Mouse (Mus musculus): ENCODE measurements around the gene Rnf41. TPM values are rescaled to one million over a fixed set of nuclear protein-coding genes. Genes with fewer than 3 reads are reported as not detected.

Gene Rnf41
- polyA plus RNA-seq, 1 experiment from 2014 or later: 44.2 TPM

- peaks cover 2% of the 10 kb centered on the region; the same call in 1 of the 2 replicates for H3K4me1 ChIP-seq (replicated peaks; ENCODE audit: control insufficient read depth, insufficient read depth, low read length)
- 78% methylated on average over 3 of the region's 3 CpGs for WGBS
Observed at GRCm38 (mm10) chr10:128378462-128378861, 33.0 kb upstream of the Rnf41 start.

GRCm38 (mm10) chr10:128379260-128379659, 32.2 kb upstream of the Rnf41 start:
- no peak for ATAC-seq (ENCODE audit: low FRiP score)
- no peak overlapping the region for H3K27ac ChIP-seq (ENCODE audit: low read depth, low read length)
- H3K4me1 ChIP-seq (replicated peaks; ENCODE audit: control insufficient read depth, insufficient read depth, low read length): peaks cover 2% of the 10 kb centered on the region; the same call in 1 of the 2 replicates
- no peak overlapping the region for H3K4me2 ChIP-seq (replicated peaks; ENCODE audit: low read depth, low read length)
- no peak overlapping the region for H3K9ac ChIP-seq (ENCODE audit: low read depth, low read length)
- no peaks in the 10 kb centered on the region for H3K9me3 ChIP-seq (ENCODE audit: control insufficient read depth, low read length)
- DNase-seq (ENCODE audit: low spot score): no peak
- H3K4me3 ChIP-seq (ENCODE audit: low read depth, low read length): no peak overlapping the region
- 98% methylated on average over 7 of the region's 7 CpGs for WGBS
- H3K27me3 ChIP-seq (ENCODE audit: control insufficient read depth, insufficient read depth, low read length): no peaks in the 10 kb centered on the region
- peaks cover 18% of the 10 kb centered on the region for H3K36me3 ChIP-seq (ENCODE audit: control insufficient read depth, insufficient read depth, low read length)

More at GRCm38 (mm10) chr10:128378462-128378861, 33.0 kb upstream of the Rnf41 start:
- H3K4me2 ChIP-seq (replicated peaks; ENCODE audit: low read depth, low read length): peak overlapping the region; percentile 81
- DNase-seq (ENCODE audit: low spot score) (no peak), ATAC-seq (ENCODE audit: low FRiP score) (no peak)
- no peaks in the 10 kb centered on the region for H3K9me3 ChIP-seq (ENCODE audit: control insufficient read depth, low read length)
- H3K4me3 ChIP-seq (ENCODE audit: low read depth, low read length): peak overlapping the region; percentile 99; the same call in 1 of the 2 replicates
- H3K27me3 ChIP-seq (ENCODE audit: control insufficient read depth, insufficient read depth, low read length): no peaks in the 10 kb centered on the region
- H3K9ac ChIP-seq (ENCODE audit: low read depth, low read length): no peak overlapping the region; the same call in 1 of the 2 replicates
- peaks cover 13% of the 10 kb centered on the region for H3K36me3 ChIP-seq (ENCODE audit: control insufficient read depth, insufficient read depth, low read length)
- no peak overlapping the region for H3K27ac ChIP-seq (ENCODE audit: low read depth, low read length)

- ATAC-seq (ENCODE audit: low FRiP score): no peak
- Histone ChIP-seq H3K9ac (ENCODE audit: low read depth, low read length) (no peak overlapping the region), H3K4me2 (replicated peaks; ENCODE audit: low read depth, low read length) (no peak overlapping the region), H3K27me3 (ENCODE audit: control insufficient read depth, insufficient read depth, low read length) (no peaks in the 10 kb centered on the region), H3K27ac (ENCODE audit: low read depth, low read length) (no peak overlapping the region), H3K9me3 (ENCODE audit: control insufficient read depth, low read length) (no peaks in the 10 kb centered on the region), H3K4me3 (ENCODE audit: low read depth, low read length) (no peak overlapping the region), H3K4me1 (replicated peaks; ENCODE audit: control insufficient read depth, insufficient read depth, low read length) (peaks cover 2% of the 10 kb centered on the region; the same call in 1 of the 2 replicates), H3K36me3 (ENCODE audit: control insufficient read depth, insufficient read depth, low read length) (peaks cover 18% of the 10 kb centered on the region)
- 87% methylated on average over 5 of the region's 5 CpGs for WGBS
- DNase-seq (ENCODE audit: low spot score): no peak
Observed at GRCm38 (mm10) chr10:128380565-128380964, 30.9 kb upstream of the Rnf41 start.

GRCm38 (mm10) chr10:128382482-128382881, 29.0 kb upstream of the Rnf41 start:
- WGBS: 86% methylated on average over 8 of the region's 8 CpGs
- Histone ChIP-seq H3K27ac (ENCODE audit: low read depth, low read length) (no peak overlapping the region), H3K4me3 (ENCODE audit: low read depth, low read length) (no peak overlapping the region), H3K9ac (ENCODE audit: low read depth, low read length) (no peak overlapping the region), H3K9me3 (ENCODE audit: control insufficient read depth, low read length) (no peaks in the 10 kb centered on the region), H3K4me1 (replicated peaks; ENCODE audit: control insufficient read depth, insufficient read depth, low read length) (peaks cover 2% of the 10 kb centered on the region; the same call in 1 of the 2 replicates), H3K27me3 (ENCODE audit: control insufficient read depth, insufficient read depth, low read length) (no peaks in the 10 kb centered on the region), H3K36me3 (ENCODE audit: control insufficient read depth, insufficient read depth, low read length) (peaks cover 18% of the 10 kb centered on the region), H3K4me2 (replicated peaks; ENCODE audit: low read depth, low read length) (no peak overlapping the region)
- DNase-seq (ENCODE audit: low spot score): no peak
- no peak for ATAC-seq (ENCODE audit: low FRiP score)

DNA sequence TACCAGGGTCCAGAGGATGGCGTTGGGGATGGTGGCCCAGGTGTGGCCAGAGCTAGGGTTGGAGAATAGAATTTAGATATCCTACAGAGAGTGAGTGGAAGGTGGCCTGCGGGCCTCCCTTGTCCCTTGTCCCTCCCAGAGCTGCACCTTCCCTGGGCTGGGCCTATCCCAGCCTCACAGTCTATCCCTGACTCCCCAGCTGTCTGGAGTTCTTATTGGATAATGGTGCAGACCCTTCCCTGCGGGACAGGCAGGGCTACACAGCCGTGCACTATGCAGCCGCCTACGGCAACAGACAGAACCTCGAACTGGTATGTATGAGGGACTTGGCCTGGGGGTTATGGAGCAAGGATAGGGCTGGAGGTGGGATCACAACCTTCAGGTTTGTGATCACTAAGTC, 25.6 kb upstream of the Rnf41 start:
- Histone ChIP-seq H3K4me1 (replicated peaks; ENCODE audit: control insufficient read depth, insufficient read depth, low read length) (no peaks in the 10 kb centered on the region), H3K27ac (ENCODE audit: low read depth, low read length) (no peak overlapping the region), H3K27me3 (ENCODE audit: control insufficient read depth, insufficient read depth, low read length) (no peaks in the 10 kb centered on the region), H3K4me3 (ENCODE audit: low read depth, low read length) (no peak overlapping the region), H3K36me3 (ENCODE audit: control insufficient read depth, insufficient read depth, low read length) (peaks cover 38% of the 10 kb centered on the region), H3K4me2 (replicated peaks; ENCODE audit: low read depth, low read length) (no peak overlapping the region), H3K9ac (ENCODE audit: low read depth, low read length) (no peak overlapping the region), H3K9me3 (ENCODE audit: control insufficient read depth, low read length) (no peaks in the 10 kb centered on the region)
- no peak for DNase-seq (ENCODE audit: low spot score)
- WGBS: 93% methylated on average over 7 of the region's 7 CpGs
- ATAC-seq (ENCODE audit: low FRiP score): 0 out of 2 replicates have a peak, but pooled peaks have one; percentile 25

GRCm38 (mm10) chr10:128388941-128389340, 22.5 kb upstream of the Rnf41 start:
- Histone ChIP-seq H3K27ac (ENCODE audit: low read depth, low read length) (no peak overlapping the region), H3K4me2 (replicated peaks; ENCODE audit: low read depth, low read length) (no peak overlapping the region), H3K27me3 (ENCODE audit: control insufficient read depth, insufficient read depth, low read length) (no peaks in the 10 kb centered on the region), H3K9ac (ENCODE audit: low read depth, low read length) (no peak overlapping the region), H3K4me3 (ENCODE audit: low read depth, low read length) (no peak overlapping the region), H3K4me1 (replicated peaks; ENCODE audit: control insufficient read depth, insufficient read depth, low read length) (no peaks in the 10 kb centered on the region), H3K9me3 (ENCODE audit: control insufficient read depth, low read length) (no peaks in the 10 kb centered on the region), H3K36me3 (ENCODE audit: control insufficient read depth, insufficient read depth, low read length) (peaks cover 29% of the 10 kb centered on the region)
- 91% methylated on average over 14 of the region's 14 CpGs for WGBS
- no peak for DNase-seq (ENCODE audit: low spot score)
- no peak for ATAC-seq (ENCODE audit: low FRiP score)

GRCm38 (mm10) chr10:128389570-128389969, 21.9 kb upstream of the Rnf41 start:
- WGBS: 83% methylated on average over 6 of the region's 6 CpGs
- H3K4me3 ChIP-seq (ENCODE audit: low read depth, low read length): no peak overlapping the region
- no peak for DNase-seq (ENCODE audit: low spot score)
- H3K27ac ChIP-seq (ENCODE audit: low read depth, low read length): no peak overlapping the region
- no peaks in the 10 kb centered on the region for H3K9me3 ChIP-seq (ENCODE audit: control insufficient read depth, low read length)
- no peak for ATAC-seq (ENCODE audit: low FRiP score)
- no peak overlapping the region for H3K4me2 ChIP-seq (replicated peaks; ENCODE audit: low read depth, low read length)
- H3K4me1 ChIP-seq (replicated peaks; ENCODE audit: control insufficient read depth, insufficient read depth, low read length): no peaks in the 10 kb centered on the region
- no peak overlapping the region for H3K9ac ChIP-seq (ENCODE audit: low read depth, low read length)
- peaks cover 30% of the 10 kb centered on the region for H3K36me3 ChIP-seq (ENCODE audit: control insufficient read depth, insufficient read depth, low read length)
- no peaks in the 10 kb centered on the region for H3K27me3 ChIP-seq (ENCODE audit: control insufficient read depth, insufficient read depth, low read length)

GRCm38 (mm10) chr10:128390366-128390765, 21.1 kb upstream of the Rnf41 start:
- Histone ChIP-seq H3K9ac (ENCODE audit: low read depth, low read length) (no peak overlapping the region), H3K36me3 (ENCODE audit: control insufficient read depth, insufficient read depth, low read length) (peaks cover 30% of the 10 kb centered on the region), H3K27me3 (ENCODE audit: control insufficient read depth, insufficient read depth, low read length) (no peaks in the 10 kb centered on the region), H3K9me3 (ENCODE audit: control insufficient read depth, low read length) (no peaks in the 10 kb centered on the region), H3K27ac (ENCODE audit: low read depth, low read length) (no peak overlapping the region), H3K4me3 (ENCODE audit: low read depth, low read length) (no peak overlapping the region), H3K4me2 (replicated peaks; ENCODE audit: low read depth, low read length) (no peak overlapping the region), H3K4me1 (replicated peaks; ENCODE audit: control insufficient read depth, insufficient read depth, low read length) (no peaks in the 10 kb centered on the region; the same call in 1 of the 2 replicates)
- DNase-seq (ENCODE audit: low spot score) (no peak), ATAC-seq (ENCODE audit: low FRiP score) (no peak)
- WGBS: 93% methylated on average over 12 of the region's 12 CpGs

DNA sequence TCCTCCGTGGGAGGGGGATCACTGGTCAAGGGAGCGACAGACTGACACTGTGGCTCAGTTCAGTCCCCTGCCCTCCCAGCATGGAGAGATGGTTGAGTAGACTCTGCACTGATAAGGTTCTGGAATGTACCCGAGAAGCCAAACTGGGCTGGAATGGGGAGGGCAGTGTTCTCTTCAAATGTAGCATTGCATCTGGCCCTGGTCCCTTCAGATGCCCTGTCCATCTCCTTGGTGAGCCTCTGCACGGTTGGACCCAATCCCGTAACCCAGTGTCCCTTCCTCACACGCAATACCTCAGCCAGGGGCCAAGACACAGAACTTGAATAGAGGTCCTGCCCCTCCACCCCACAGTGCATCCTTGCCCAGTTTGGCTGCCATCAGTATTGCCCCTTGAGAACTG, 19.6 kb upstream of the Rnf41 start:
- Histone ChIP-seq H3K27ac (ENCODE audit: low read depth, low read length) (no peak overlapping the region), H3K9me3 (ENCODE audit: control insufficient read depth, low read length) (no peaks in the 10 kb centered on the region), H3K4me2 (replicated peaks; ENCODE audit: low read depth, low read length) (no peak overlapping the region), H3K4me3 (ENCODE audit: low read depth, low read length) (no peak overlapping the region), H3K9ac (ENCODE audit: low read depth, low read length) (no peak overlapping the region), H3K4me1 (replicated peaks; ENCODE audit: control insufficient read depth, insufficient read depth, low read length) (no peaks in the 10 kb centered on the region; the same call in 1 of the 2 replicates), H3K27me3 (ENCODE audit: control insufficient read depth, insufficient read depth, low read length) (no peaks in the 10 kb centered on the region), H3K36me3 (ENCODE audit: control insufficient read depth, insufficient read depth, low read length) (peaks cover 30% of the 10 kb centered on the region)
- WGBS: 82% methylated on average over 6 of the region's 6 CpGs
- DNase-seq (ENCODE audit: low spot score): no peak
- ATAC-seq (ENCODE audit: low FRiP score): no peak

All from hindbrain, embryonic 11.5 days (tissue).